Mouse (Mus musculus) heart, embryonic 15.5 days (tissue): ENCODE measurements at regions not wholly inside any gene's neighbourhood (a gene's known extent, or its start where the extent isn't known, plus 50 kb on each side); places are given as distances from the start of the nearest gene placed in this dataset.

Source experiments
- ATAC-seq: fragments of 200-750 bp; cut with Nextera tagmentation; replicated peaks from 2 replicates; pipeline ENCODE4 v1.8.0; 2017; ENCODE audit warnings: low read depth, moderate TSS enrichment; ENCODE audit not compliant: insufficient number of reproducible peaks, insufficient read depth, low FRiP score
- H3K27ac ChIP-seq: fragments of 300-500 bp; sonication (generic); 2 replicates; pipeline ENCODE4 v1.5.1; 2015; ENCODE audit warnings: mild to moderate bottlenecking, inconsistent platforms
- H3K27me3 ChIP-seq: fragments of 300-500 bp; sonication (generic); 2 replicates; pipeline ENCODE4 v1.6.1; 2015; ENCODE audit warnings: inconsistent platforms
- H3K36me3 ChIP-seq: fragments of 300-500 bp; sonication (generic); 2 replicates; pipeline ENCODE4 v1.6.1; 2015; ENCODE audit warnings: mild to moderate bottlenecking, inconsistent platforms
- H3K4me1 ChIP-seq: fragments of 300-500 bp; sonication (generic); replicated peaks from 2 replicates; pipeline ENCODE4 v1.6.1; 2015; ENCODE audit warnings: inconsistent platforms
- H3K4me2 ChIP-seq: fragments of 300-500 bp; sonication (generic); 2 replicates; pipeline ENCODE4 v1.6.1; 2015; ENCODE audit warnings: inconsistent platforms, mild to moderate bottlenecking, moderate library complexity
- H3K4me3 ChIP-seq: fragments of 300-500 bp; sonication (generic); 2 replicates; pipeline ENCODE4 v1.5.1; 2015; ENCODE audit warnings: mild to moderate bottlenecking, inconsistent platforms
- H3K9ac ChIP-seq: fragments of 300-500 bp; sonication (generic); 2 replicates; pipeline ENCODE4 v1.6.1; 2015; ENCODE audit warnings: mild to moderate bottlenecking, inconsistent platforms
- H3K9me3 ChIP-seq: fragments of 300-500 bp; sonication (generic); replicated peaks from 2 replicates; pipeline ENCODE4 v1.6.1; 2016; ENCODE audit warnings: inconsistent platforms
- WGBS: fragments of 180-500 bp; shearing (Covaris S2); methylation state at CpG from one replicate; pipeline ENCODE4 v1.1.7; 2015; ENCODE audit warnings: mixed read lengths; 5-methylcytosine and 5-hydroxymethylcytosine counted together

DNA sequence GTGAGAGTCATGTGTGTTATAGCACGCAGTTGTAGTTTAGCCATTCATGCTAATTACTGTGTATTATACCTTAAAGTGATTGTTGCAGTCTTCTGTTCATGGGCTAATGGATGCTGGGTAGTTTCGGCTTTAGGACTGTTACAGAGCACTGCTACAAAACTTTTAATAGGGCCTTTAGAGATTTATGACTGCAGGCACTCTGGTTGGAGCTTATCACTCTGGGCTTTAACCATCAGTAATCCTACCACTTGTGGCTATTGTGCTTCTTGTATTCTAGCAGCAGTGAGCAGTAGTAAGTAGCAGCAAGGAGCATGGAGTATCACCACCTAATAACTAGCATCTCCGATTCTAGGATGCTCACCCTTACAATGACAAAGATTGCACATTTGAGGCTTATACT is 362.6 kb upstream of the Frg1 start:
- no peaks in the 10 kb centered on the region for H3K36me3 ChIP-seq
- H3K27me3 ChIP-seq, result no peaks in the 10 kb centered on the region
- H3K4me1 ChIP-seq, result no peaks in the 10 kb centered on the region
- H3K9ac ChIP-seq, result no peak overlapping the region
- no peak for ATAC-seq
- no peaks in the 10 kb centered on the region for H3K9me3 ChIP-seq
- no peak overlapping the region for H3K27ac ChIP-seq
- WGBS, result 83% methylated on average over 3 of the region's 3 CpGs
- H3K4me2 ChIP-seq, result no peak overlapping the region
- H3K4me3 ChIP-seq, result no peak overlapping the region

DNA sequence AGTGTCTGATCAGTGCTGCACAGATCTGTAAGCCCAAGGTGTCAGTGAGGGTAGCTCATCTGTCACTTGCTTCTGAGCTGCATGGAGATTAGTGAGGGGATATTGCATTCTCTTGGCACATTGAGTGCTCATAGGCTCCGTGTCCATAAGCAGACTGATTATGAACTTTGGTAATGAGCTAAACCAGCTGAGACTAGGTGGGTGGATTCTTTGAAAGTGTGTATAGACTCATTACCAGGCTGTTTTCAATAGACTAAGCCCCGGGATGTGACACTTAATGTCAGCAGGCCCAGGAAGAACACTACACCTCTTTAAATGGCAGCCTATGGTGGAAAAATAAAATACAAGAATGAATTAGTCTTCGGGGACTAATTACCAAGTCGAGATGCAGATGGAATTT is 354.9 kb upstream of the Frg1 start:
- ATAC-seq, result no peak
- H3K27me3 ChIP-seq, result no peaks in the 10 kb centered on the region
- H3K4me3 ChIP-seq, result no peak overlapping the region
- no peak overlapping the region for H3K27ac ChIP-seq
- no peaks in the 10 kb centered on the region for H3K36me3 ChIP-seq
- 66% methylated on average over 4 of the region's 4 CpGs for WGBS
- no peaks in the 10 kb centered on the region for H3K9me3 ChIP-seq
- H3K9ac ChIP-seq, result no peak overlapping the region
- no peaks in the 10 kb centered on the region for H3K4me1 ChIP-seq
- no peak overlapping the region for H3K4me2 ChIP-seq

GRCm38 (mm10) chr8:41753481-41753880 is 336.6 kb upstream of the Frg1 start:
- 68% methylated on average over 1 of the region's 1 CpGs for WGBS
- no peak overlapping the region for H3K9ac ChIP-seq
- no peaks in the 10 kb centered on the region for H3K27me3 ChIP-seq
- no peaks in the 10 kb centered on the region for H3K36me3 ChIP-seq
- H3K4me1 ChIP-seq, result no peaks in the 10 kb centered on the region
- H3K9me3 ChIP-seq, result no peaks in the 10 kb centered on the region
- no peak for ATAC-seq
- no peak overlapping the region for H3K4me3 ChIP-seq
- H3K4me2 ChIP-seq, result no peak overlapping the region
- H3K27ac ChIP-seq, result no peak overlapping the region

DNA sequence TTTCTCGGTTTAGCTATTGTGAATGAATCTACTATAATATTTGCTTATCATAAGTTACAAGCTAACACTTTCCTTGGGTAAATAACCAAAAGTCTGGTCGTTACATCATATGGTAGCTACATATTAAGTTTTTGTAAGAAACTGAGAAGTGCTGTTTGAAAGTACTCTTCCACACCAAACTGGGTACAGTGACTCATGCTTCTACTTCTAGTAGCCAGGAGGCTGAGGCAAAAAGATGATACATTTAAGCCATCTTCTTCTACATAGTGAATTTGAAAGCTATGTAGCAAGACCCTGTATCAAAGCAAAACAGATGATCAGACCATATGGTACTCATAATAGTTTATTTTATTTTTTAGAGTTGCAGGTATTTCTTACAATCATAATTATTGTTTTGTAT is 335.8 kb upstream of the Frg1 start:
- Histone ChIP-seq H3K36me3 (no peaks in the 10 kb centered on the region), H3K27ac (no peak overlapping the region), H3K9ac (no peak overlapping the region), H3K4me1 (no peaks in the 10 kb centered on the region), H3K4me2 (no peak overlapping the region), H3K27me3 (no peaks in the 10 kb centered on the region), H3K4me3 (no peak overlapping the region), H3K9me3 (no peaks in the 10 kb centered on the region)
- no peak for ATAC-seq
- 68% methylated on average over 2 of the region's 2 CpGs for WGBS

GRCm38 (mm10) chr8:41747024-41747423 is 330.1 kb upstream of the Frg1 start:
- H3K4me3 ChIP-seq, result no peak overlapping the region
- WGBS, result 87% methylated on average over 6 of the region's 6 CpGs
- no peaks in the 10 kb centered on the region for H3K27me3 ChIP-seq
- no peak overlapping the region for H3K9ac ChIP-seq
- H3K27ac ChIP-seq, result no peak overlapping the region
- no peaks in the 10 kb centered on the region for H3K9me3 ChIP-seq
- no peaks in the 10 kb centered on the region for H3K36me3 ChIP-seq
- no peak overlapping the region for H3K4me2 ChIP-seq
- no peaks in the 10 kb centered on the region for H3K4me1 ChIP-seq
- no peak for ATAC-seq

GRCm38 (mm10) chr8:41742796-41743670 is 326.2 kb upstream of the Frg1 start:
- no peaks in the 10 kb centered on the region for H3K9me3 ChIP-seq
- H3K4me2 ChIP-seq, result no peak overlapping the region
- no peak for ATAC-seq
- H3K27me3 ChIP-seq, result no peaks in the 10 kb centered on the region
- WGBS, result 70% methylated on average over 11 of the region's 11 CpGs
- no peak overlapping the region for H3K27ac ChIP-seq
- H3K36me3 ChIP-seq, result no peaks in the 10 kb centered on the region
- no peaks in the 10 kb centered on the region for H3K4me1 ChIP-seq
- H3K9ac ChIP-seq, result no peak overlapping the region
- no peak overlapping the region for H3K4me3 ChIP-seq

- Histone ChIP-seq H3K9me3 (no peaks in the 10 kb centered on the region), H3K4me1 (peaks cover 5% of the 10 kb centered on the region), H3K9ac (no peak overlapping the region), H3K4me2 (no peak overlapping the region), H3K36me3 (no peaks in the 10 kb centered on the region), H3K27me3 (no peaks in the 10 kb centered on the region), H3K27ac (no peak overlapping the region), H3K4me3 (no peak overlapping the region)
- WGBS, result 86% methylated on average over 3 of the region's 3 CpGs
- no peak for ATAC-seq
Observed at GRCm38 (mm10) chr8:41717002-41717401, 300.1 kb upstream of the Frg1 start.

DNA sequence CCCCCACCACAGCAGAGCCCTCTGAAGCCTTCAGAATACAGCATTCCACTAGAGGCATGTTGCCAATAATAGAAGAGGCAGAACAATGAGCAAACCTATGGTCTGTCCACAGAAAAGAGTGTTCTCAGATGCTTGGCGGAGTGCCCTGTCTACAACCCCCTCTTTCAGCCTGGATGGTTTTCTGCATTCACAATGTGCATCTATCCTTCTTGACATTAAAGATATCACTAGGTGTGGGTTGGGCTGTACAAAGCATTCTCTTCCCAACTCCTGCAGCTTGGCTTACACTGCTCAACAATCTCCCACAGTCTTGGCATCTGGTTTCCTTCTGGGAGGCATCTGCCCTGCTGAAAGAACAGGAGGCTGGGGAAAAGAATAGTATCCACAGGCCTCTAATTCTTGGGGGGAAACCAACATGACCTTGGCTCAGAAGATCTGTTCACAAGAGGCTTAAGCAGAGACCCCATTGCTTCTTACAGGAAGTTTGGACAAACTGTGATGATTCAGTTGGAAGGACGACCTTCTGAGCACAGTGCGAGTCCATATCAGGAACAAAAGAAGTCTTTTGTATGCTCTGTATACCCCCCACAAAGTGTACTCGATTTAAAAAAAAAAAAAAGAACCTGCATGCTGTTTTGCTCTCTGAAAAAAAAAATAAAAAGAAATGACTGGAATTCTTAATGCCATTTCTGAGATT is 296.9 kb upstream of the Frg1 start:
- WGBS, result 30% methylated on average over 4 of the region's 4 CpGs
- H3K4me2 ChIP-seq, result no peak overlapping the region
- H3K36me3 ChIP-seq, result no peaks in the 10 kb centered on the region
- peak overlapping the region; percentile 43 for H3K27ac ChIP-seq
- no peaks in the 10 kb centered on the region for H3K27me3 ChIP-seq
- peaks cover 5% of the 10 kb centered on the region for H3K4me1 ChIP-seq
- peak; percentile 89 for ATAC-seq
- no peak overlapping the region for H3K9ac ChIP-seq
- no peaks in the 10 kb centered on the region for H3K9me3 ChIP-seq
- H3K4me3 ChIP-seq, result no peak overlapping the region

DNA sequence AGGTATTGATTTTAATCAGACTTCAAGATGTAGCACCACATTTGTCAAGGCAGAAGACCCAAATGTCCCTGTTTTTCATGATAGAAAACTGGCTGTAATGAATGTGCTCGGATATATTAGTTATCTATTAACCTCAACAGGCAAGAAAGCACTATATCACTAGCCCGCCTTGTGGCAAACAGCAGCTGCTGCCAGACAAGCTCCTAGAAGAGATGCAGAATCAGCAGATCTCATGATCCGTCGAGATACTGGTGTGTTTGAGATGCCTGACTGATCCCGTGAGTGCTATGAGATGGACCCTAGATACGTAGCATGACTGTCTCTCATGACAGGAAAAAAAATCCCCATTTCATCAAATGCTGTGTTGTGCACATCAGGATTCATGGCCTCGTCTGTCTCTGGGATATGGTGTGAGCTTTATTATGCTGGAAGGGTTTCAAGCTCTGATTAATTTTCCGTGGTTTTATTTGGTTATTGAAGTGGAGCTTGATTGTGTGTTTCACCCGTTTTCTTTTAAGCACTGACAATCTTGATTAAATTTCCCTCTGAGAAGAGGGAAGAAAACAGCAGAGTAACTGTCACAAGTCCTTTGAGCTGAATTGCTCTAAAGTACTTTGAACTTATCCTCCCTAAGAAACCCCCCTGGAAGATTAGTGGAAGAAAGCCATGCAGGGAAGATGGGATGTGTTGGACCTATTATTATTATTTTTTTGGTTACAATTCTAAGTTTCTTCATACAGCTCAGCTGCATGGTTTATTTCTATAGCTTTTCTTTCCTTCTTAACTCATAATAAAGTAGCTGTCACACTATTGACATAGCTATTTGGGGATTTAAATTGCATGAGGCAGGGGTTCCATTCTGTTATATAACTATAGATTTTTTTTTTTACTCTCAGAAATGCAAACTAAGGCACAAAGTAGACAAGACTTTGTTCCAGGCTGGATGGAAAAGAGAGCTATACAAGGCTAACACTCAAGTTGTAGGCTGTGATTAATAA is 287.4 kb upstream of the Frg1 start:
- no peaks in the 10 kb centered on the region for H3K4me1 ChIP-seq
- no peaks in the 10 kb centered on the region for H3K9me3 ChIP-seq
- no peak overlapping the region for H3K4me2 ChIP-seq
- no peak overlapping the region for H3K27ac ChIP-seq
- H3K36me3 ChIP-seq, result no peaks in the 10 kb centered on the region
- no peak overlapping the region for H3K9ac ChIP-seq
- no peaks in the 10 kb centered on the region for H3K27me3 ChIP-seq
- 66% methylated on average over 9 of the region's 9 CpGs for WGBS
- ATAC-seq, result no peak
- H3K4me3 ChIP-seq, result no peak overlapping the region
